Mouse (Mus musculus) limb, embryonic 12.5 days (tissue): ENCODE results near the gene Magix. TPM values are rescaled to one million over a fixed set of nuclear protein-coding genes. Genes with fewer than 3 reads are reported as not detected.

ENCODE experiments used
- polyA plus RNA-seq: library from polyadenylated mRNA; unstranded; fragments of >200 nt; fragmentation: Nextera tagmentation; extraction: Ambion mirVana; gene quantifications from 2 replicates; pipeline ENCODE4 v1.2.1, GENCODE M21; 2016

The Magix gene
- polyA plus RNA-seq, 1 experiment from 2014 or later: not detected

Other genes starting within 250 kb of the Magix start
- gene Foxp3, start 107.6 kb downstream of the Magix start, polyA plus RNA-seq: 0.06 TPM in 1 of 2 replicates, not detected in the other
- gene Ppp1r3f, start 107.0 kb downstream of the Magix start, polyA plus RNA-seq: 1.9 and 2.4 TPM in 2 replicates
- 31.2 and 32.8 TPM in 2 replicates for gene Ccdc22, start 75.7 kb downstream of the Magix start, polyA plus RNA-seq
- not detected in 2 replicates for gene Cacna1f, start 74.2 kb downstream of the Magix start, polyA plus RNA-seq
- 0.83 and 1.1 TPM in 2 replicates for gene Syp, start 42.8 kb downstream of the Magix start, polyA plus RNA-seq
- gene Prickle3, start 24.0 kb downstream of the Magix start, polyA plus RNA-seq: 7.2 and 7.4 TPM in 2 replicates
- 68.9 and 76.6 TPM in 2 replicates for gene Plp2, start 9.9 kb downstream of the Magix start, polyA plus RNA-seq
- gene Gpkow, start 15.9 kb upstream of the Magix start, polyA plus RNA-seq: 42.9 and 43.2 TPM in 2 replicates
- gene Wdr45, start 33.1 kb upstream of the Magix start, polyA plus RNA-seq: 27.5 and 29.1 TPM in 2 replicates
- 0.96 TPM in 1 of 2 replicates, not detected in the other for gene Gm45208, start 41.0 kb upstream of the Magix start, polyA plus RNA-seq
- 66.5 and 70.9 TPM in 2 replicates for gene Praf2, start 47.2 kb upstream of the Magix start, polyA plus RNA-seq
- 22.5 and 24.8 TPM in 2 replicates for gene Ccdc120, start 69.7 kb upstream of the Magix start, polyA plus RNA-seq
- 27.7 and 30.4 TPM in 2 replicates for gene Tfe3, start 81.3 kb upstream of the Magix start, polyA plus RNA-seq
- gene Gripap1, start 108.5 kb upstream of the Magix start, polyA plus RNA-seq: 43.5 and 44.7 TPM in 2 replicates
- gene Kcnd1, start 141.0 kb upstream of the Magix start, polyA plus RNA-seq: 0.80 and 0.90 TPM in 2 replicates
- 58.0 and 67.0 TPM in 2 replicates for gene Otud5, start 160.1 kb upstream of the Magix start, polyA plus RNA-seq
- gene Pim2, start 197.0 kb upstream of the Magix start, polyA plus RNA-seq: 6.2 and 6.8 TPM in 2 replicates
- gene Slc35a2, start 202.8 kb upstream of the Magix start, polyA plus RNA-seq: 26.8 and 30.8 TPM in 2 replicates
- gene Pqbp1, start 218.0 kb upstream of the Magix start, polyA plus RNA-seq: 147 and 149 TPM in 2 replicates
- gene Timm17b, start 218.1 kb upstream of the Magix start, polyA plus RNA-seq: 153 and 159 TPM in 2 replicates
- gene Gm10491, start 226.6 kb upstream of the Magix start, polyA plus RNA-seq: not detected in 2 replicates
- gene Gm10490, start 228.3 kb upstream of the Magix start, polyA plus RNA-seq: not detected in 2 replicates
- 0.35 and 0.99 TPM in 2 replicates for gene Pcsk1n, start 238.6 kb upstream of the Magix start, polyA plus RNA-seq
- not detected in 2 replicates for gene Eras, start 247.4 kb upstream of the Magix start, polyA plus RNA-seq